Mouse (Mus musculus) hindbrain, embryonic 11.5 days (tissue): Measurements from ENCODE around the gene Tet2. TPM values are rescaled to one million over a fixed set of nuclear protein-coding genes. Genes with fewer than 3 reads are reported as not detected.
"Not testable (repeated sequence)": the region's sequence is repeated elsewhere in the genome, so short reads cannot be mapped to it uniquely, and the experiment has no call there.

Experiments used
- ATAC-seq: fragments of 200-750 bp; cut with Nextera tagmentation; 2 replicates; pipeline ENCODE4 v1.8.0; 2017; ENCODE audit warnings: mild to moderate bottlenecking, moderate TSS enrichment, moderate library complexity; ENCODE audit not compliant: low FRiP score
- DNase-seq: peaks from one replicate; pipeline ENCODE4 v3.0.0-alpha.2; 2015; ENCODE audit warnings: low spot score
- H3K27ac ChIP-seq: fragments of 300-500 bp; sonication (generic); 2 replicates; pipeline ENCODE4 v1.5.1; 2014; ENCODE audit warnings: mild to moderate bottlenecking, low read depth, low read length
- H3K27me3 ChIP-seq: fragments of 300-500 bp; sonication (generic); 2 replicates; pipeline ENCODE4 v1.6.1; 2014; ENCODE audit warnings: mild to moderate bottlenecking, low read length, moderate library complexity, mixed read lengths; ENCODE audit not compliant: control insufficient read depth, insufficient read depth
- H3K36me3 ChIP-seq: fragments of 300-500 bp; sonication (generic); 2 replicates; pipeline ENCODE4 v1.6.1; 2014; ENCODE audit warnings: mild to moderate bottlenecking, low read length, moderate library complexity, mixed read lengths; ENCODE audit not compliant: control insufficient read depth, insufficient read depth
- H3K4me1 ChIP-seq: fragments of 300-500 bp; sonication (generic); replicated peaks from 2 replicates; pipeline ENCODE4 v1.6.1; 2014; ENCODE audit warnings: low read length, mixed read lengths; ENCODE audit not compliant: control insufficient read depth, insufficient read depth
- H3K4me2 ChIP-seq: fragments of 300-500 bp; sonication (generic); replicated peaks from 2 replicates; pipeline ENCODE4 v1.6.1; 2014; ENCODE audit warnings: mild to moderate bottlenecking, low read depth, low read length
- H3K4me3 ChIP-seq: fragments of 300-500 bp; sonication (generic); 2 replicates; pipeline ENCODE4 v1.5.1; 2014; ENCODE audit warnings: low read depth, low read length
- H3K9ac ChIP-seq: fragments of 300-500 bp; sonication (generic); 2 replicates; pipeline ENCODE4 v1.6.1; 2014; ENCODE audit warnings: low read depth, low read length
- H3K9me3 ChIP-seq: fragments of 300-500 bp; sonication (generic); 2 replicates; pipeline ENCODE4 v1.6.1; 2016; ENCODE audit warnings: low read length; ENCODE audit not compliant: control insufficient read depth
- WGBS: fragments of 180-500 bp; shearing (Covaris S2); extraction: QIAGEN DNeasy Blood & Tissue Kit; methylation state at CpG from one replicate; pipeline ENCODE4 v1.1.7; 2014; 5-methylcytosine and 5-hydroxymethylcytosine counted together
- polyA plus RNA-seq: library from polyadenylated mRNA; unstranded; fragments of >200 nt; fragmentation: Nextera tagmentation; extraction: Ambion mirVana; gene quantifications from 2 replicates; pipeline ENCODE4 v1.2.1, GENCODE M21; 2014

Tet2 gene
- polyA plus RNA-seq, 1 experiment from 2014 or later = 34.2 TPM

GRCm38 (mm10) chr3:133543101-133544020 is 1.6 kb downstream of the Tet2 start:
- Histone ChIP-seq H3K4me1 (no peaks in the 10 kb centered on the region), H3K9me3 (no peaks in the 10 kb centered on the region), H3K27me3 (no peaks in the 10 kb centered on the region), H3K4me3 (peak overlapping the region; percentile 57), H3K4me2 (peak overlapping the region; percentile 52), H3K36me3 (no peaks in the 10 kb centered on the region), H3K27ac (peak overlapping the region; percentile 68), H3K9ac (peak overlapping the region; percentile 85)
- peak; percentile 81 for DNase-seq
- under 1% methylated on average over 21 of the region's 21 CpGs for whole genome bisulfite sequencing
- ATAC-seq = peak; percentile 26; the same call in 1 of the 2 replicates

DNA sequence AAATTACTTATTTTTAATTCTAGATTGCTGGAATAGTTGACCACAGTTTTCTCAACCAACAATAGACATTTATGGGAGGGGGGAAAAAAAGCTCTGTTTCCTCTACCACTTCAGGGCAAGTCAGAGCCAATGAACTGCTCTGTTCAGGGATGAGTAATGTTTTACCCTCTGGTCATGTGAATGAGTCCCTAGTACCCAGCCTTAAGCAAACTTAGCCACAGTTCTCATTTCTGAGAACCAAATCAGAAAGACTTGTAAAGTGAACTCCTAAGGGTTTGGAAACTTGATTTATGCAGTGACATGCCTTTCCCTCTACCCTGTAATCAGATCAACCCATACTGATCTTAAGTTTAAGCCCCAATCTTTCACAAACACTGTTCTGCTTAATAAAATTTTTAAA is 2.9 kb downstream of the Tet2 start:
- no peaks in the 10 kb centered on the region for H3K36me3 ChIP-seq
- H3K4me1 ChIP-seq = no peaks in the 10 kb centered on the region
- H3K4me2 ChIP-seq = no peak overlapping the region
- H3K27me3 ChIP-seq = no peaks in the 10 kb centered on the region
- H3K4me3 ChIP-seq = no peak overlapping the region
- ATAC-seq (no peak), DNase-seq (no peak)
- H3K27ac ChIP-seq = no peak overlapping the region
- no peak overlapping the region for H3K9ac ChIP-seq
- no peaks in the 10 kb centered on the region for H3K9me3 ChIP-seq

- DNase-seq (no peak), ATAC-seq (no peak)
- 0 out of 2 replicates have a peak, but pooled peaks cover 2% of the 10 kb centered on the region for H3K36me3 ChIP-seq
- H3K4me1 ChIP-seq = no peaks in the 10 kb centered on the region
- H3K4me2 ChIP-seq = no peak overlapping the region
- H3K9me3 ChIP-seq = no peaks in the 10 kb centered on the region
- no peaks in the 10 kb centered on the region for H3K27me3 ChIP-seq
- no peak overlapping the region for H3K27ac ChIP-seq
- H3K4me3 ChIP-seq = no peak overlapping the region
- H3K9ac ChIP-seq = no peak overlapping the region
These were observed 3.9 kb downstream of the Tet2 start for GRCm38 (mm10) chr3:133541000-133541399.

DNA sequence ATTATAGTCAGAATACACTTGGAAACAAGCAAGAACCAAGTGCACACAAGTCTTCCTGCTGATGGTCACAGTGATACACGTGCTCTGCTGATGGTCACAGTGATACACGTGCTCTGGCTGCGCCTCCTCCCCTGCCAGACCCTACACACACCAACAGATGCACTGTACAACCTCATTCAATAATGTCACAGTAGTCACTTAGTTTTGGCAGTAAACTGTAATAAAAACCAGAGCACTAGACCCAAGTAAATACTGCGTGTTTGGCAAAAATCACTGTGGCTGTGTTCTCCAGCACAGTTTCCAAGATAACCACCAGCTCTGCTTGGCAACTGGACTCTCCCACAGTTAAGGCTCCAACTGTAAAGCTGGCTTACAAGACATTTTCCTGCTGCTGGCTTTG is 4.9 kb downstream of the Tet2 start:
- Histone ChIP-seq H3K4me2 (no peak overlapping the region), H3K4me1 (no peaks in the 10 kb centered on the region), H3K9me3 (no peaks in the 10 kb centered on the region), H3K27ac (no peak overlapping the region), H3K36me3 (0 out of 2 replicates have a peak, but pooled peaks cover 2% of the 10 kb centered on the region), H3K27me3 (no peaks in the 10 kb centered on the region), H3K9ac (no peak overlapping the region), H3K4me3 (no peak overlapping the region)
- WGBS = 91% methylated on average over 4 of the region's 4 CpGs
- ATAC-seq = no peak
- DNase-seq = no peak

DNA sequence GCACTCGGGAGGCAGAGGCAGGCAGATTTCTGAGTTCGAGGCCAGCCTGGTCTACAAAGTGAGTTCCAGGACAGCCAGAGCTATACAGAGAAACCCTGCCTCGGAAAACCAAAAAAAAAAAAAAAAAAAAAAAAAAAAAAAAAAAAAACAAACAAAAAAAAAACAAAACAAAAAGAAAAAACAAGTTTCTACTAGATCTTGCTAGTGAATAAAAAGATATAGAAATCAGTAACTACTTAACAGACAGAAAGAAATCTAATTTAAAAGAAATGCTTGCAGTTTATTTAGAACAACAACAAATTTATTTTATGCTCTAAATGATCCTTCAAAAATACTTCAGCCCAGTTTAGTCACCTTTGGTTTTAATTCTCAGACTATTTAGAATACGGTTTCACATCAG is 6.4 kb downstream of the Tet2 start:
- DNase-seq, H3K9me3 ChIP-seq, H3K27ac ChIP-seq, H3K36me3 ChIP-seq, ATAC-seq, H3K4me3 ChIP-seq, H3K4me1 ChIP-seq, H3K27me3 ChIP-seq, H3K4me2 ChIP-seq, H3K9ac ChIP-seq: not testable (repeated sequence)
- WGBS = 95% methylated on average over 2 of the region's 4 CpGs

GRCm38 (mm10) chr3:133535644-133536043 is 9.3 kb downstream of the Tet2 start:
- Histone ChIP-seq H3K27me3 (no peaks in the 10 kb centered on the region), H3K9ac (no peak overlapping the region), H3K9me3 (no peaks in the 10 kb centered on the region), H3K27ac (no peak overlapping the region), H3K4me2 (no peak overlapping the region), H3K4me3 (no peak overlapping the region), H3K36me3 (0 out of 2 replicates have a peak, but pooled peaks cover 2% of the 10 kb centered on the region), H3K4me1 (no peaks in the 10 kb centered on the region; the same call in 1 of the 2 replicates)
- DNase-seq = no peak
- ATAC-seq = no peak
- WGBS = 88% methylated on average over 6 of the region's 6 CpGs

GRCm38 (mm10) chr3:133534066-133534465 is 10.9 kb downstream of the Tet2 start:
- ATAC-seq = no peak
- WGBS = 20% methylated on average over 6 of the region's 6 CpGs
- no peak overlapping the region for H3K4me2 ChIP-seq

GRCm38 (mm10) chr3:133533272-133533995 is 11.5 kb downstream of the Tet2 start:
- no peak overlapping the region for H3K4me2 ChIP-seq
- H3K9ac ChIP-seq = no peak overlapping the region
- H3K4me3 ChIP-seq = no peak overlapping the region
- no peaks in the 10 kb centered on the region for H3K27me3 ChIP-seq
- 58% methylated on average over 11 of the region's 11 CpGs for whole genome bisulfite sequencing
- no peaks in the 10 kb centered on the region for H3K9me3 ChIP-seq
- ATAC-seq (no peak), DNase-seq (no peak)
- H3K36me3 ChIP-seq = 0 out of 2 replicates have a peak, but pooled peaks cover 2% of the 10 kb centered on the region
- no peaks in the 10 kb centered on the region; the same call in 1 of the 2 replicates for H3K4me1 ChIP-seq
- no peak overlapping the region for H3K27ac ChIP-seq

More at GRCm38 (mm10) chr3:133534066-133534465, 10.9 kb downstream of the Tet2 start:
- no peak for DNase-seq
- Histone ChIP-seq H3K9me3 (no peaks in the 10 kb centered on the region), H3K4me3 (no peak overlapping the region), H3K27me3 (no peaks in the 10 kb centered on the region), H3K36me3 (0 out of 2 replicates have a peak, but pooled peaks cover 2% of the 10 kb centered on the region), H3K27ac (no peak overlapping the region), H3K9ac (no peak overlapping the region), H3K4me1 (no peaks in the 10 kb centered on the region; the same call in 1 of the 2 replicates)
